Mouse (Mus musculus) C2C12 (cell line): ENCODE measurements around the gene Rnasek.

ENCODE experiments used
- CTCF ChIP-seq: IDR thresholded peaks from one replicate; pipeline ENCODE4 v1.5.1; 2011; ENCODE audit not compliant: control insufficient read depth, insufficient read depth, insufficient read length
- FOSL1 ChIP-seq: IDR thresholded peaks from one replicate; pipeline ENCODE4 v1.8.0; 2011; ENCODE audit warnings: mild to moderate bottlenecking, low read length; ENCODE audit not compliant: poor library complexity, insufficient read depth, severe bottlenecking
- MAX ChIP-seq: IDR thresholded peaks from one replicate; pipeline ENCODE4 v1.6.1; 2011; ENCODE audit warnings: mild to moderate bottlenecking, control low read depth
- MYOD1 ChIP-seq: IDR thresholded peaks from one replicate; pipeline ENCODE4 v1.6.1; 2011; ENCODE audit warnings: low read depth; ENCODE audit not compliant: control insufficient read depth, insufficient read length
- MYOG ChIP-seq: IDR thresholded peaks from one replicate; pipeline ENCODE4 v1.6.1; 2011; ENCODE audit not compliant: control insufficient read depth, insufficient read length; ENCODE audit errors: extremely low read depth

DNA sequence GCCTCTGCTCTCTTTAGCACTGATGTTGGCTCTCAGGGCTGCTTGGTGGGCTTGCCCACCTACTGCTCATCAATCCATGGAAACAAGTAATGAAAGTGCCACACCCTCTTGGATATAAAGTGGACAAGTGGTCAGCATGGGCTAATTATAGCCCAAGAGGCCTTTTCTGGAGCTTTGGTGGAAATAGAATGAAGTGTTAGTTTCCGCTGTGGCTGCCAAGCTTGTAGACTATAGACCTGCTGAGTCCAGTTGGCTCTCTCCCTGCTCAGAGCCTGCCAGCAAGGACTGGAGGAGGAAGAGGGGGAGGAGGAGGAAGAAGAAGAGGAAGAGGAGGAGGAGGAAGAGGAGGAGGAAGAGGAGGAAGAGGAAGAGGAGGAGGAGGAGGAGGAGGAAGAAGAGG, 26.8 kb upstream of the Rnasek start:
- TF ChIP-seq MAX (no peak), CTCF (no peak), FOSL1 (no peak), MYOG (no peak), MYOD1 (no peak)
